Mouse (Mus musculus): Measurements from ENCODE around the gene Sept11.

Sept11 gene

GRCm38 (mm10) chr5:93097204-93097906 is 4.1 kb downstream of the Sept11 start:
- DNase-seq = no peak

GRCm38 (mm10) chr5:93098219-93098618 is 5.0 kb downstream of the Sept11 start:
- no peak for DNase-seq

- DNase-seq = no peak
These were observed 5.6 kb downstream of the Sept11 start for GRCm38 (mm10) chr5:93098811-93099210.

- no peak for DNase-seq
These were observed 7.7 kb downstream of the Sept11 start for GRCm38 (mm10) chr5:93100906-93101305.

GRCm38 (mm10) chr5:93101371-93101791 is 8.1 kb downstream of the Sept11 start:
- DNase-seq = no peak

GRCm38 (mm10) chr5:93103603-93104002 is 10.4 kb downstream of the Sept11 start:
- no peak for DNase-seq

GRCm38 (mm10) chr5:93104987-93105823 is 12.0 kb downstream of the Sept11 start:
- DNase-seq = no peak

- no peak for DNase-seq
These were observed 12.8 kb downstream of the Sept11 start for GRCm38 (mm10) chr5:93106048-93106447.

GRCm38 (mm10) chr5:93108703-93109102 is 15.5 kb downstream of the Sept11 start:
- DNase-seq = no peak

- DNase-seq = no peak
These were observed 16.3 kb downstream of the Sept11 start for GRCm38 (mm10) chr5:93109555-93109954.

GRCm38 (mm10) chr5:93112290-93112689 is 19.1 kb downstream of the Sept11 start:
- DNase-seq = no peak

GRCm38 (mm10) chr5:93113517-93113916 is 20.3 kb downstream of the Sept11 start:
- DNase-seq = no peak

- DNase-seq = no peak
These were observed 21.3 kb downstream of the Sept11 start for GRCm38 (mm10) chr5:93114515-93114914.

GRCm38 (mm10) chr5:93115059-93115458 is 21.8 kb downstream of the Sept11 start:
- no peak for DNase-seq

- DNase-seq = no peak
These were observed 22.6 kb downstream of the Sept11 start for GRCm38 (mm10) chr5:93115854-93116253.

- no peak for DNase-seq
These were observed 24.4 kb downstream of the Sept11 start for GRCm38 (mm10) chr5:93117648-93118047.

GRCm38 (mm10) chr5:93121660-93122059 is 28.4 kb downstream of the Sept11 start:
- DNase-seq = no peak

- no peak for DNase-seq
These were observed 31.0 kb downstream of the Sept11 start for GRCm38 (mm10) chr5:93124031-93124826.

- DNase-seq = no peak
These were observed 32.1 kb downstream of the Sept11 start for GRCm38 (mm10) chr5:93125325-93125724.

GRCm38 (mm10) chr5:93126222-93126929 is 33.1 kb downstream of the Sept11 start:
- DNase-seq = no peak

- DNase-seq = no peak
These were observed 33.8 kb downstream of the Sept11 start for GRCm38 (mm10) chr5:93126930-93127562.

- DNase-seq = peak; percentile 55
These were observed 34.5 kb downstream of the Sept11 start for GRCm38 (mm10) chr5:93127722-93128121.
